Mouse (Mus musculus) embryonic facial prominence, embryonic 11.5 days (tissue): ENCODE data around the gene Lrrc73. TPM values are rescaled to one million over a fixed set of nuclear protein-coding genes. Genes with fewer than 3 reads are reported as not detected.

ENCODE experiments used
- ATAC-seq: fragments of 200-750 bp; cut with Nextera tagmentation; replicated peaks from 2 replicates; pipeline ENCODE4 v1.8.0; 2017; ENCODE audit warnings: low read depth; ENCODE audit not compliant: insufficient number of reproducible peaks, low FRiP score, low TSS enrichment
- DNase-seq: peaks from one replicate; pipeline ENCODE4 v3.0.0-alpha.2; 2015; ENCODE audit warnings: low spot score
- H3K27ac ChIP-seq: fragments of 300-500 bp; sonication (generic); replicated peaks from 2 replicates; pipeline ENCODE4 v1.5.1; 2014; ENCODE audit warnings: mild to moderate bottlenecking, low read depth, low read length, control low read depth
- H3K27me3 ChIP-seq: fragments of 300-500 bp; sonication (generic); 2 replicates; pipeline ENCODE4 v1.6.1; 2014; ENCODE audit warnings: mild to moderate bottlenecking, low read length, moderate library complexity, mixed read lengths; ENCODE audit not compliant: control insufficient read depth, insufficient read depth
- H3K36me3 ChIP-seq: fragments of 300-500 bp; sonication (generic); replicated peaks from 2 replicates; pipeline ENCODE4 v1.6.1; 2014; ENCODE audit warnings: low read depth, mild to moderate bottlenecking, low read length, moderate library complexity, mixed read lengths; ENCODE audit not compliant: control insufficient read depth, insufficient read depth
- H3K4me1 ChIP-seq: fragments of 300-500 bp; sonication (generic); 2 replicates; pipeline ENCODE4 v1.6.1; 2014; ENCODE audit warnings: low read length, mixed read lengths; ENCODE audit not compliant: control insufficient read depth, insufficient read depth
- H3K4me2 ChIP-seq: fragments of 300-500 bp; sonication (generic); 2 replicates; pipeline ENCODE4 v1.6.1; 2014; ENCODE audit warnings: low read depth, mild to moderate bottlenecking, control low read depth, low read length, moderate library complexity
- H3K4me3 ChIP-seq: fragments of 300-500 bp; sonication (generic); 2 replicates; pipeline ENCODE4 v1.5.1; 2014; ENCODE audit warnings: low read depth, low read length, control low read depth
- H3K9ac ChIP-seq: fragments of 300-500 bp; sonication (generic); replicated peaks from 2 replicates; pipeline ENCODE4 v1.6.1; 2014; ENCODE audit warnings: mild to moderate bottlenecking, control low read depth, low read length
- H3K9me3 ChIP-seq: fragments of 300-500 bp; sonication (generic); replicated peaks from 2 replicates; pipeline ENCODE4 v1.6.1; 2016; ENCODE audit warnings: mild to moderate bottlenecking, low read length, inconsistent platforms, mixed read lengths; ENCODE audit not compliant: control insufficient read depth
- WGBS: fragments of 180-500 bp; shearing (Covaris S2); extraction: QIAGEN DNeasy Blood & Tissue Kit; methylation state at CpG from one replicate; pipeline ENCODE4 v1.1.7; 2014; 5-methylcytosine and 5-hydroxymethylcytosine counted together
- polyA plus RNA-seq: library from polyadenylated mRNA; unstranded; fragments of >200 nt; fragmentation: Nextera tagmentation; extraction: Ambion mirVana; gene quantifications from 2 replicates; pipeline ENCODE4 v1.2.1, GENCODE M21; 2014

The Lrrc73 gene
- polyA plus RNA-seq, 1 experiment from 2014 or later = 1.2 TPM

GRCm38 (mm10) chr17:46265502-46265901 lies 12.2 kb downstream of the Lrrc73 start:
- no peak for ATAC-seq
- DNase-seq = no peak
- peaks cover 11% of the 10 kb centered on the region for H3K36me3 ChIP-seq
- H3K4me3 ChIP-seq = no peak overlapping the region
- H3K9me3 ChIP-seq = no peaks in the 10 kb centered on the region
- no peak overlapping the region for H3K27ac ChIP-seq
- 80% methylated on average over 12 of the region's 12 CpGs for WGBS
- no peak overlapping the region for H3K9ac ChIP-seq
- H3K4me1 ChIP-seq = no peaks in the 10 kb centered on the region
- no peaks in the 10 kb centered on the region for H3K27me3 ChIP-seq
- H3K4me2 ChIP-seq = no peak overlapping the region

- peak; percentile 83 for DNase-seq
- 23% methylated on average over 14 of the region's 14 CpGs for WGBS
- H3K9ac ChIP-seq = no peak overlapping the region
- ATAC-seq = no peak; the same call in 1 of the 2 replicates
- H3K9me3 ChIP-seq = no peaks in the 10 kb centered on the region
- no peak overlapping the region for H3K27ac ChIP-seq
- no peaks in the 10 kb centered on the region for H3K4me1 ChIP-seq
- peaks cover 11% of the 10 kb centered on the region; the same call in 1 of the 2 replicates for H3K36me3 ChIP-seq
- no peak overlapping the region for H3K4me3 ChIP-seq
- H3K27me3 ChIP-seq = no peaks in the 10 kb centered on the region
- H3K4me2 ChIP-seq = no peak overlapping the region
These were observed 12.7 kb downstream of the Lrrc73 start for GRCm38 (mm10) chr17:46265918-46266618.

DNA sequence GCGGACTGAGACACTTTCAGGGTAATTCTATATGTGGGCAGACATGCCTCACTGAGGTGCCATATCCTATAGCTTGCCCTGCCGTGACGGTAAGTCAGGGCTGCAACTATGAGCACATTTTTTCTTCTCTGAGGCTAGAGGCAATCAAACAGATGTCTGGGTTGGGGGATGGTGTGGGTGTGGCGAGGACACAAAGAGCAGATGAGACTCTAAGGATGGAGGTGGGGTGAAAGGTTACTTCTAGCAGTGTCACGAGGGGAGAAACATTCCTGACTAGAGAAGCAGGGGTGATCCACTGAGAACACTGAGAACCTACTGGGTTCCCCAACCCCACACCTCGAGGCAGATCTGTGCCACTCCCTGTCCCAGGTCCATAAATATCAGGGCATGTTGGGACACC lies 13.7 kb downstream of the Lrrc73 start:
- WGBS = 59% methylated on average over 6 of the region's 6 CpGs

GRCm38 (mm10) chr17:46267511-46267910 lies 14.2 kb downstream of the Lrrc73 start:
- H3K4me1 ChIP-seq = peaks cover 2% of the 10 kb centered on the region; the same call in 1 of the 2 replicates
- H3K36me3 ChIP-seq = peaks cover 11% of the 10 kb centered on the region; the same call in 1 of the 2 replicates
- H3K4me2 ChIP-seq = no peak overlapping the region
- ATAC-seq = no peak
- no peaks in the 10 kb centered on the region for H3K9me3 ChIP-seq
- no peak for DNase-seq
- no peak overlapping the region for H3K4me3 ChIP-seq
- no peak overlapping the region for H3K27ac ChIP-seq
- 80% methylated on average over 7 of the region's 7 CpGs for WGBS
- no peak overlapping the region for H3K9ac ChIP-seq
- no peaks in the 10 kb centered on the region for H3K27me3 ChIP-seq

More for the DNA sequence above, 13.7 kb downstream of the Lrrc73 start:
- no peak for DNase-seq
- H3K4me3 ChIP-seq = no peak overlapping the region
- H3K9me3 ChIP-seq = no peaks in the 10 kb centered on the region
- ATAC-seq = no peak
- H3K27me3 ChIP-seq = no peaks in the 10 kb centered on the region
- no peak overlapping the region for H3K9ac ChIP-seq
- H3K4me1 ChIP-seq = peaks cover 2% of the 10 kb centered on the region; the same call in 1 of the 2 replicates
- H3K4me2 ChIP-seq = no peak overlapping the region
- no peak overlapping the region for H3K27ac ChIP-seq
- peaks cover 11% of the 10 kb centered on the region; the same call in 1 of the 2 replicates for H3K36me3 ChIP-seq

GRCm38 (mm10) chr17:46268026-46268720 lies 14.8 kb downstream of the Lrrc73 start:
- 58% methylated on average over 10 of the region's 10 CpGs for WGBS
- no peaks in the 10 kb centered on the region for H3K27me3 ChIP-seq
- peaks cover 10% of the 10 kb centered on the region; the same call in 1 of the 2 replicates for H3K36me3 ChIP-seq
- no peak overlapping the region for H3K9ac ChIP-seq
- peaks cover 2% of the 10 kb centered on the region; the same call in 1 of the 2 replicates for H3K4me1 ChIP-seq
- DNase-seq (no peak), ATAC-seq (no peak)
- H3K4me3 ChIP-seq = no peak overlapping the region
- no peak overlapping the region for H3K27ac ChIP-seq
- no peaks in the 10 kb centered on the region for H3K9me3 ChIP-seq
- H3K4me2 ChIP-seq = no peak overlapping the region

GRCm38 (mm10) chr17:46269771-46270534 lies 16.6 kb downstream of the Lrrc73 start:
- no peak overlapping the region for H3K4me3 ChIP-seq
- no peak overlapping the region for H3K27ac ChIP-seq
- H3K4me1 ChIP-seq = peaks cover 2% of the 10 kb centered on the region; the same call in 1 of the 2 replicates
- no peaks in the 10 kb centered on the region for H3K27me3 ChIP-seq
- H3K9me3 ChIP-seq = no peaks in the 10 kb centered on the region
- H3K9ac ChIP-seq = no peak overlapping the region
- peaks cover 8% of the 10 kb centered on the region; the same call in 1 of the 2 replicates for H3K36me3 ChIP-seq
- DNase-seq = no peak
- WGBS = 84% methylated on average over 19 of the region's 19 CpGs
- no peak overlapping the region for H3K4me2 ChIP-seq
- ATAC-seq = no peak

DNA sequence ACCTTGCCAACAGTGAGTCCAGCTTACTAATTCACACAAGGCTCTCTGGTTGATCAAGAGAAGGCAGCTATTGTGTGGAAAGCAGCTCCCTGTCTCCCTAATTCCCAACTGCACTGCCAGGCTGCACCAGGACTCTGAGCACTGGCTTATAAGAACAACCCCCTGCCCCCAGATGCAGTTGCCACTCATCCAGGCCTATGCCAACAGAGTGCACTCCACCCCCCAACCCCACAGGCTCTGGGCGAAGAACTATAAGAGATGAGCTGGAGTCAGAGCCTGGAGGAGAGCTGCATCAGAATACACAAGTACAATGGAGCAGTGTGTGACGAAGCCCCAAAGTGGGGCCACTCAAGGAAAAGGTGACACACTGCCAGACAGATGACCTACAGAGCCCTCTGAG lies 18.7 kb downstream of the Lrrc73 start:
- DNase-seq (no peak), ATAC-seq (no peak)
- Histone ChIP-seq H3K27me3 (no peaks in the 10 kb centered on the region), H3K4me3 (no peak overlapping the region), H3K36me3 (peaks cover 4% of the 10 kb centered on the region; the same call in 1 of the 2 replicates), H3K9me3 (no peaks in the 10 kb centered on the region), H3K9ac (no peak overlapping the region), H3K27ac (no peak overlapping the region), H3K4me2 (no peak overlapping the region), H3K4me1 (peaks cover 2% of the 10 kb centered on the region; the same call in 1 of the 2 replicates)
- WGBS = 83% methylated on average over 2 of the region's 2 CpGs
